Mouse (Mus musculus) neural tube, embryonic 13.5 days (tissue): ENCODE data around the gene Mterf1b. TPM values are rescaled to one million over a fixed set of nuclear protein-coding genes. Genes with fewer than 3 reads are reported as not detected.
A peak's percentile ranks its signal among the peaks of the same experiment; 100 is the strongest.
"Not testable (repeated sequence)": the region's sequence is repeated elsewhere in the genome, so short reads cannot be mapped to it uniquely, and the experiment has no call there.

Experiments
- ATAC-seq: fragments of 200-750 bp; cut with Nextera tagmentation; 2 replicates; pipeline ENCODE4 v1.8.0; 2017; ENCODE audit warnings: low read depth, mild to moderate bottlenecking, moderate TSS enrichment, moderate library complexity
- H3K27ac ChIP-seq: fragments of 300-500 bp; sonication (generic); replicated peaks from 2 replicates; pipeline ENCODE4 v1.5.1; 2015; ENCODE audit warnings: moderate library complexity, mild to moderate bottlenecking, inconsistent platforms
- H3K27me3 ChIP-seq: fragments of 300-500 bp; sonication (generic); 2 replicates; pipeline ENCODE4 v1.6.1; 2015; ENCODE audit warnings: mild to moderate bottlenecking, inconsistent platforms
- H3K36me3 ChIP-seq: fragments of 300-500 bp; sonication (generic); 2 replicates; pipeline ENCODE4 v1.6.1; 2015; ENCODE audit warnings: mild to moderate bottlenecking, inconsistent platforms
- H3K4me1 ChIP-seq: fragments of 300-500 bp; sonication (generic); replicated peaks from 2 replicates; pipeline ENCODE4 v1.6.1; 2015; ENCODE audit warnings: inconsistent platforms
- H3K4me2 ChIP-seq: fragments of 300-500 bp; sonication (generic); 2 replicates; pipeline ENCODE4 v1.6.1; 2015; ENCODE audit warnings: inconsistent platforms, mild to moderate bottlenecking, moderate library complexity
- H3K4me3 ChIP-seq: fragments of 300-500 bp; sonication (generic); 2 replicates; pipeline ENCODE4 v1.5.1; 2015; ENCODE audit warnings: mild to moderate bottlenecking, inconsistent platforms
- H3K9ac ChIP-seq: fragments of 300-500 bp; sonication (generic); 2 replicates; pipeline ENCODE4 v1.6.1; 2015; ENCODE audit warnings: moderate library complexity, mild to moderate bottlenecking, inconsistent platforms
- H3K9me3 ChIP-seq: fragments of 300-500 bp; sonication (generic); 2 replicates; pipeline ENCODE4 v1.6.1; 2016; ENCODE audit warnings: inconsistent platforms
- WGBS: fragments of 180-500 bp; shearing (Covaris S2); methylation state at CpG from one replicate; pipeline ENCODE4 v1.1.7; 2015; 5-methylcytosine and 5-hydroxymethylcytosine counted together
- polyA plus RNA-seq: library from polyadenylated mRNA; unstranded; fragments of >200 nt; fragmentation: Nextera tagmentation; extraction: Ambion mirVana; gene quantifications from 2 replicates; pipeline ENCODE4 v1.2.1, GENCODE M21; 2015

Mterf1b gene
- polyA plus RNA-seq, 1 experiment from 2014 or later: 3.5 TPM

DNA sequence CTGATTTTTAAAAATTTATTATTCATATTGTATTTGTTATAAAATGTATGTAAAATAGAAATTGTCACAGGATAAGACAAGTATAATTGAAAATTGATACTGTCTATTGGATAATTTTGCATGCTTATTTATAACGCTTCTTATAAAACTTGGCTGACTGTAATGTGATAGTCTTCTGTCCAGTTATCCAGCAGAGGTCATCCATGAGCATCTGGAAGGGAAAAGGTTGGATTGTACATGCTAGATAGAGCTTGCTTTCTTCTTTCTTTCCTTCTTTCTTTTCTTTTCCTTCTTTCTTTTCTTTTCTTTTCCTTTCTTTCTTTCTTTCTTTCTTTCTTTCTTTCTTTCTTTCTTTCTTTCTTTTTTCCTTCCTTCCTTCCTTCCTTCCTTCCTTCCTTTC, 2.0 kb downstream of the Mterf1b start:
- Histone ChIP-seq H3K36me3 (no peaks in the 10 kb centered on the region), H3K27me3 (no peaks in the 10 kb centered on the region), H3K4me2 (no peak overlapping the region), H3K9ac (no peak overlapping the region), H3K27ac (no peak overlapping the region), H3K4me1 (peaks cover 13% of the 10 kb centered on the region), H3K9me3 (peaks cover 3% of the 10 kb centered on the region; the same call in 1 of the 2 replicates), H3K4me3 (no peak overlapping the region)
- no peak for ATAC-seq
- WGBS: 87% methylated on average over 1 of the region's 1 CpGs

DNA sequence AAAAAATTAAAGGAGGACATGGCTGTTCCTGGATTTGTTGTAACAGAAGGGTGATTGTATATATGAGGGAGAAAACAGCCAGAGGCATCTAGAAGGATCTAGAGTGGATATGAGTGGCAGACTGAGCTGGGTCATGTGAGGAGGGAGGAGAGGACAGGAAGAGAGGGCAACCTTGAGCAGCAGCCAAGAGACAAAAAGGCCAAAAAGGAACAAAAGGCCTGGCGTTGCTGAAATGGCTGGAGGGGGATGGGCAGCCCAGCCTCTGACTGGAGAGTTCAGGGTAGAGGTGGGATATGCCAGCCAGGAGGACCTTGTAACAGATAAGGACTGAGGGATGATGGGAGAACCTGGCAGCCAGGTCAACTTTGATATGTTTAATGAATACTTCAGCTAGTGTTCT, 2.9 kb downstream of the Mterf1b start:
- WGBS: 15% methylated on average over 1 of the region's 1 CpGs
- H3K4me1 ChIP-seq: peaks cover 13% of the 10 kb centered on the region

DNA sequence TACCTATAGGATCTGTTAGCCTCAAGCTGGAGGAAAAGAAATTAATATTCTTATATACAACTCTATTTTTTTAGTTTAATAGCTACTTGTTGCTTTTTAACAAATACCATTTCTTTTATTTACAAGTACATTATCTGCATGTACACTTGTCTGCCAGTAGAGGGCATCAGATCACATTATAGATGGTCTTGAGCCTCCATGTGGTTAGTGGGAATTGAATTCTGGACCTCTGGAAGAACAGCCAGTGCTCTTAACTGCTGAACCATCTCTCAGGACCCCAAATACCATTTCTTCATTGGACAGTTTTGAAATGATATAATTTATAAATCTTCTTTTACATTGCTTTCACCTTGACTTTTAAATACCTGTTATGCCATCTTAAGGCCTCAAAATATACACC, 9.2 kb downstream of the Mterf1b start:
- Histone ChIP-seq H3K4me1 (no peaks in the 10 kb centered on the region), H3K9me3 (no peaks in the 10 kb centered on the region), H3K4me2 (no peak overlapping the region), H3K9ac (no peak overlapping the region), H3K27me3 (no peaks in the 10 kb centered on the region), H3K27ac (no peak overlapping the region), H3K4me3 (no peak overlapping the region), H3K36me3 (no peaks in the 10 kb centered on the region)
- ATAC-seq: no peak

More for the DNA sequence above, 2.9 kb downstream of the Mterf1b start:
- no peaks in the 10 kb centered on the region for H3K27me3 ChIP-seq
- H3K9ac ChIP-seq: no peak overlapping the region
- H3K27ac ChIP-seq: no peak overlapping the region
- no peak for ATAC-seq
- H3K4me3 ChIP-seq: no peak overlapping the region
- no peaks in the 10 kb centered on the region for H3K36me3 ChIP-seq
- no peak overlapping the region for H3K4me2 ChIP-seq
- peaks cover 2% of the 10 kb centered on the region; the same call in 1 of the 2 replicates for H3K9me3 ChIP-seq

DNA sequence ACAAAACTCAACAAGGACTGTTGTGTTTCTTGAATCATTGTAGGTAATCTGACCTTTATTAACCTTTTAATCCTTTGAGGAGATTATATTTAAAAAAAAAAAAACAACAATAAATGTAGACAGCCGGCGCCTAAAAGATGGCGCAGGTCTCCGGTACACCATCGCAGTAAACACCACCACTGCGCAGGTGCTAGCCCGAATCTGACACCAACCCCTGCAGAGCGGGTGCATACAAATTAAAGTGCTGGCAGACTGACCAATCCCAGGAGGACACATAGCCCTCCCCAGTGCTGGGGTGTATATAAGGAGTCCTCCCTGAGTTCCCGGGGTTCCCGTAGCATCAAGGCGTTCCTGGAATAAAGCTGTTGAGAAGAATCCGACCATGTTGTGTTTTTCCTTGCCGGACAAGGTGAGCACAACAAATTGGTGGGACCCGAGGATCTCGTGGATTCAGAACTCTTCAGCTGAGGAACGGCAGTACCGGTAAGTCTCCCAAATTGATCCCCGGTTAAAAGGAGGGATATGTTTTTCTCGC, 10.2 kb downstream of the Mterf1b start:
- ATAC-seq: not testable (repeated sequence)

DNA sequence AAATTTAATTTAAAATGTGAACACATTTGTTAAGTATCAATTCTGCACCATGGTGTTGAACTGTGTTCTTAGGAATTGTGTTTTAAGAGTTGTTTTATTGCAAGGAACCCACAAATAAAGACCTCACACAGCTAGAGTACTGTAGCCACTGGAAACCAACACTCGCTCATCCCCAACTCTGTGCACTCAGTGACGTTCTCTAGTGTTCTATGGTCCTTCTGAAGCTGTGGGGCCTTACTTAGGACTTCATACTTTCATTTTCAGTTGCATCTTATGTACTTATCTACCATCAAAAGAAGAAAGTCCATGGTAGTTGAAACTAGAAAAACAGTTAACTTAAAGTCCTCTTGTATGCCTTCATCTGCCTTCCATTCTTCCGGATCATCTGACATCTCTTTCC, 17.9 kb downstream of the Mterf1b start:
- not testable (repeated sequence) for H3K4me3 ChIP-seq, H3K36me3 ChIP-seq, H3K4me2 ChIP-seq, ATAC-seq, H3K9ac ChIP-seq, H3K27me3 ChIP-seq, H3K4me1 ChIP-seq, H3K9me3 ChIP-seq, H3K27ac ChIP-seq
- 88% methylated on average over 3 of the region's 3 CpGs for WGBS

More for the DNA sequence above, 10.2 kb downstream of the Mterf1b start:
- H3K4me2 ChIP-seq, H3K9me3 ChIP-seq, H3K4me1 ChIP-seq, H3K36me3 ChIP-seq, H3K27ac ChIP-seq, H3K27me3 ChIP-seq, H3K4me3 ChIP-seq, H3K9ac ChIP-seq: not testable (repeated sequence)
- 93% methylated on average over 19 of the region's 19 CpGs for WGBS

DNA sequence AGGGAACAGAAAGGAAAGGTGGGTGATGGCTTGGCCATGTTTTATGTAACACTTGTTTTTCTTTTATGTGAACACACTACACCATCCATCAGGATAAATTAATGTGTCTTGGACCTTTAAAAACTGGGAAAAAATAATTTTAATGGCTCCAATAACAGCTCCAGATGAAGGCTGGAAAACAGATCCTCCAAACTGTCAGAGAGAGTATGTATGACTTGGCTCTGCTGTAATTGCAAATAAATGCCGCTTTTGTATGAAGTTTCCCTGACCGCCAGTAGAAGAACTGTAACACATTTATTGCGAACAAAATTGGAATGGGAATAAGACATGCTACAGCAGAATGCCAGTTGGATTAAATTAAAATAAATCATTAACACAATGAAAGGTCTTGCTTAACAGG, 29.1 kb downstream of the Mterf1b start:
- WGBS: 85% methylated on average over 3 of the region's 3 CpGs
- no peak for ATAC-seq
- Histone ChIP-seq H3K27ac (no peak overlapping the region), H3K9me3 (no peaks in the 10 kb centered on the region), H3K36me3 (no peaks in the 10 kb centered on the region), H3K4me1 (no peaks in the 10 kb centered on the region), H3K27me3 (no peaks in the 10 kb centered on the region), H3K4me3 (no peak overlapping the region), H3K9ac (no peak overlapping the region), H3K4me2 (no peak overlapping the region)

DNA sequence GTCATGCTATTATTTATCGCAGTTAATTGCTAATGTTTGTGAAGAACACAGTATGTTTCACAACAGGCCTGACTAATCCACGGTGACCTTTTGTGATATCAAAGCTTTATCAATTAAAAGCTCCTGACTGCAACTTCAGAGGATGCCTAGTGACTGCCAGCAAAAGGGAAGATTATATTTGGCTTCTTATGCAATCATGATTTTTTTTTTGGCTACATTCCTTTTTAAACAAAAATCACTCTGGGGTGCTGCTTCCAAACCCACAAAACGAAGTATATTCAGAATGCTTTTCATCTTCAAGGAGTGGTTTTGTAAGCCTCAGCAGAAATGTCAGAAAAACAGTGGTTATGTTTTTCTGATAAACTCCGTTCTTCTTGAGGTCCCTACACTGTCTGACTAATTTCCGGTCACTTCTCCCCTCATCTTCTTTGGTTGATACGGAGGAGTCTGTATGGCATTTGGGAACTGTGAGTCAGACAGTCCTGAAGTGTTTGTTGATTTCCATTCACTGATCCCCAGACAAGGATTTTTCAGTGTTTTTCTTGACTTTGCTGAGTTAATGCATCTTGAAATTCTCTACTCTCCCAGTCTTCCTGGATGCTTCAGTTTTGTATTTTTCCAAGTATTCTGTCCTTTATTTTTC, 29.9 kb downstream of the Mterf1b start:
- WGBS: 83% methylated on average over 6 of the region's 6 CpGs
- no peaks in the 10 kb centered on the region for H3K27me3 ChIP-seq

DNA sequence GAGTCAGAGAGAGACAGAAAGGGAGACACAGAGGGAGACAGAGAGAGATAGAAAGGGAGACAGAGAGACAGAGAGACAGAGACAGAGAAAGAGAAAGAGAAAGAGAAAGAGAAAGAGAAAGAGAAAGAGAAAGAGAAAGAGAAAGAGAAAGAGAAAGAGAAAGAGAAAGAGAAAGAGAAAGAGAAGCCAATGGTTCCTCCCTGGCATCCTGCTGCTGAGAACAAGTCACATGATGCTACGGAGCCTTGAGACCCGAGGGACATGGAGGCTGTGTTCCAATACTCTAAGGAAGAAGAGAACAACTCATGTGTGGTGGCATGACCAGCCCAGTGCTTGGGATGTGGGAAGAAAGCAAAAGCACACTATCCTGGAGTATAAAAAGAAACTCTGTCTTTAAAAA, 40.0 kb downstream of the Mterf1b start:
- Histone ChIP-seq H3K4me1 (no peaks in the 10 kb centered on the region), H3K9ac (no peak overlapping the region), H3K4me3 (no peak overlapping the region), H3K36me3 (no peaks in the 10 kb centered on the region), H3K27me3 (no peaks in the 10 kb centered on the region), H3K9me3 (no peaks in the 10 kb centered on the region), H3K27ac (no peak overlapping the region), H3K4me2 (no peak overlapping the region)
- 76% methylated on average over 2 of the region's 2 CpGs for WGBS
- ATAC-seq: no peak

More for the DNA sequence above, 29.9 kb downstream of the Mterf1b start:
- no peaks in the 10 kb centered on the region for H3K9me3 ChIP-seq
- no peak overlapping the region for H3K4me2 ChIP-seq
- no peaks in the 10 kb centered on the region for H3K36me3 ChIP-seq
- H3K9ac ChIP-seq: no peak overlapping the region
- no peak overlapping the region for H3K27ac ChIP-seq
- no peak overlapping the region for H3K4me3 ChIP-seq
- H3K4me1 ChIP-seq: no peaks in the 10 kb centered on the region
- ATAC-seq: no peak

DNA sequence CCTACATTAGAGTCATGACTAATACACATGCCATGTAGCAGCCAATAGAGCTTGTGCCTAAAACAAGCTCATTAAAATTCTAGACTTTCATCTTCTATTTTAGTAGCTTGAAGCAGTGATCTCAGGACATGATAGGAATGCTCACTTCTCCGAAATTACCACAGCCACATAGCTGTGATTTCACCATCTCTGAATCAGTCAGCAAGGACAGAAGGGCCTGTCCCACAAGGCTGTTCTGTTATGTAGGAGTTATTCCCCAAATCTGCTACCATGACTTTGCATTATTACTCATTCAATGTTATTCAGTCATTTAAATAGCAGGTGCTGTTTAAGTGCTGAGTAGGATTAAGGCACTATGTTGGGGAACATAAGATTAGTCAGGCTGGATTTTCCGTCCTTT, 42.3 kb downstream of the Mterf1b start:
- WGBS: 86% methylated on average over 2 of the region's 2 CpGs
- Histone ChIP-seq H3K4me2 (no peak overlapping the region), H3K9ac (no peak overlapping the region), H3K9me3 (no peaks in the 10 kb centered on the region), H3K4me1 (no peaks in the 10 kb centered on the region), H3K27me3 (no peaks in the 10 kb centered on the region), H3K4me3 (no peak overlapping the region), H3K36me3 (no peaks in the 10 kb centered on the region), H3K27ac (no peak overlapping the region)
- no peak for ATAC-seq

DNA sequence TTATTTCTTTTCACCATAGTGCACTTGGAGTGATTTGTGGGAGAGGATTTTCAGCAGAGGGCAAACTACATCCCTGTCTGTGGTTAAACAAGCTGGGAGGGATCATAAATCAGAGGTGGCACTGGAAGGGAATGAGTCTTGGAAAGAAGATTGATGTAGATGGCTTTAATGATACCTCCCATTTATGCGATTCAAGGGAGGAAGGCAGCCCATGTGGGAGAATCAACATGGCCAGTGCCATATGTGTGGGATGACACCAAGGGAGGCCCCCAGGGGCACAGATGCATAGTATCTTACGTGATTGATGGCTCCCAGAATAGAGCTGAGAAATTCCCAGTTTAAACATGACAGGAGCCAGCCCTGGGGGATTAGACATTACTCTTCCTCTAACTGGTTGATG, 48.0 kb downstream of the Mterf1b start:
- Histone ChIP-seq H3K36me3 (no peaks in the 10 kb centered on the region), H3K27ac (no peak overlapping the region), H3K4me3 (no peak overlapping the region), H3K4me1 (no peaks in the 10 kb centered on the region), H3K4me2 (no peak overlapping the region), H3K27me3 (no peaks in the 10 kb centered on the region), H3K9me3 (no peaks in the 10 kb centered on the region), H3K9ac (no peak overlapping the region)
- 17% methylated on average over 2 of the region's 2 CpGs for WGBS
- ATAC-seq: peak; percentile 80

DNA sequence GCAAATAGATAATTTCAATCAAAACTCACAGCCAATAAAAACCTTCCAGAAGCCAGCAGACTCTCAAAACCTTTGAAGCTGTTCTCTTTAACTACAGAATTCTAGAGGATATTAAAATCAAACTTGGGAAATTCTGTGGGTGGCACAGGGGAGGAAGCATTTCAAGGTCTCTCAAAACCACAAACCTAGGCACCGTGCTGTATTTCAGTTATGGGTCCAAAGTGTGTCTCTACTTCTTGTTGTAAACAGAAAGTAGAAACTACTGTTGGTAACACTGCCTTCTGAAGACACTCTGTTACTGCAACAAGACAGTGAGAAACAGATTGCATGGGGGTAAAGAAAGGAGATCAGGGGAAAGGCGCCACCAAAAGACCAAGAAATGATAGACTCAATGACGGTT, 52.8 kb downstream of the Mterf1b start:
- no peak overlapping the region for H3K4me2 ChIP-seq
- 82% methylated on average over 3 of the region's 3 CpGs for WGBS
- ATAC-seq: no peak
- no peaks in the 10 kb centered on the region for H3K36me3 ChIP-seq
- H3K9me3 ChIP-seq: no peaks in the 10 kb centered on the region
- H3K27me3 ChIP-seq: peaks cover 3% of the 10 kb centered on the region; the same call in 1 of the 2 replicates
- no peak overlapping the region for H3K9ac ChIP-seq
- H3K4me1 ChIP-seq: no peaks in the 10 kb centered on the region
- H3K4me3 ChIP-seq: no peak overlapping the region
- H3K27ac ChIP-seq: no peak overlapping the region

DNA sequence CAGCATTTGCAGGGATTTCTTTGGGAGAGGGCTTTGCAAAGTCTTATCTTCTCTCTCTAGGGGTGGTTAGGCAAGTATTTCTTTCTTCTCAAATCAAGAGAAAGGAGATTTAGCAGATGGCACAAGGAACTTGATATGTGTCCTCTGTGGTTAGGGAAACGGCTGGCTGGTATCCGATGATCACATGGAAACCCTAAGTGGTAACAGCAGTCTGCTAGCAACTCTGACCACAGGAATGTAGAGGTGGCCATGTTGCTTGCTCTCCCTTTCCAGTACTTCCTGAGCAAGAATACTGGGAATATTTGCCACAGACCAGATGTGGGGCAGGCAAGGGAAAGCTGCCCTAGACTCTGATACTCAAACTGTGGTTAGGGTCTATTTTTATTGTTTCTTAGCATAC, 53.9 kb downstream of the Mterf1b start:
- no peak overlapping the region for H3K27ac ChIP-seq
- ATAC-seq: no peak
- H3K4me1 ChIP-seq: no peaks in the 10 kb centered on the region
- WGBS: 80% methylated on average over 2 of the region's 2 CpGs
- H3K27me3 ChIP-seq: peaks cover 3% of the 10 kb centered on the region; the same call in 1 of the 2 replicates
- no peak overlapping the region for H3K4me3 ChIP-seq
- H3K9me3 ChIP-seq: no peaks in the 10 kb centered on the region
- H3K9ac ChIP-seq: no peak overlapping the region
- no peak overlapping the region for H3K4me2 ChIP-seq
- H3K36me3 ChIP-seq: no peaks in the 10 kb centered on the region
